Mouse (Mus musculus): ENCODE data around the gene Pkp3. TPM values are rescaled to one million over a fixed set of nuclear protein-coding genes. Genes with fewer than 3 reads are reported as not detected.

Gene Pkp3
- polyA plus RNA-seq, 1 experiment from 2014 or later = 16.2 TPM

DNA sequence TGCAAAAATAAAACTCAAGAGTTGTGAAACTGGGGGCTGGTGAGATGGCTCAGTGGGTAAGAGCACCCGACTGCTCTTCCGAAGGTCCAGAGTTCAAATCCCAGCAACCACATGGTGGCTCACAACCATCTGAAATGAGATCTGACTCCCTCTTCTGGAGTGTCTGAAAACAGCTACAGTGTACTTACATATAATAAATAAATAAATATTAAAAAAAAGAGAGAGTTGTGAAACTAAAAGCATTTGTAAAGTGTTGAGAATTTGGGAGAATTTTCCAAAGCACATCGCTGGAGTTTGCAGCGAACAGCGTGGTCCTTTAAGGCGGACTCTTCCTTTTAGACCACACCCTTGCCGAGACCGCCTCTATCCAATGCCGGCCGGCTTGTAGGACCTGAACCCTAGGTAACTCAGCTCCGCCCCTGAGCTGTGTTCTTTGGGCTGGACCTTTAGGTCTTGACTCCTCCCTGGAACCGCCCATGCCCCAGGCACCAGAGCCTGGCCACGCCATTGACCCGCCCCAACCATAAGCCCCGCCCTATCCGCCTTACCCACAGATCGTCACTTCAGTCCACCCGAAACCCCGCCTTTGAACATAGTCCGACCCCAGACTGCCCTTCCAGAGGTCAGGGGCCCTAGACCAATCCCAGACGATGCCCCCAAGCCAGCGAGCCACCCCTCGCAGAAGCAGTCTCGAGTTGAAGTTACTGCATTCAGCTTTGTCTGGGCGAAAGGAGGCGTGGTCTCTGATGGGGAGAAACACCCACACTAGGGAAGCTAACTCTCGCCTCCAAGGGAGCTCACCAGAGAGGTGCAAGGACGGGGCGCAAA is 44.9 kb downstream of the Pkp3 start:
- Histone ChIP-seq H3K4me2 (replicated peaks) (peak overlapping the region; percentile 53), H3K36me3 (no peaks in the 10 kb centered on the region), H3K4me1 (0 out of 2 replicates have a peak, but pooled peaks cover 3% of the 10 kb centered on the region), H3K27me3 (peaks cover 5% of the 10 kb centered on the region; the same call in 1 of the 2 replicates), H3K4me3 (peak overlapping the region; percentile 53), H3K9ac (peak overlapping the region; percentile 41), H3K9me3 (no peaks in the 10 kb centered on the region), H3K27ac (peak overlapping the region; percentile 73)
- peak; percentile 97 for ATAC-seq (ENCODE audit: insufficient number of reproducible peaks, insufficient read depth, low FRiP score, low TSS enrichment)
- WGBS = 2% methylated on average over 29 of the region's 29 CpGs

GRCm38 (mm10) chr7:141123517-141123856 is 45.5 kb downstream of the Pkp3 start:
- Histone ChIP-seq H3K4me3 (peak overlapping the region; percentile 53), H3K27me3 (no peaks in the 10 kb centered on the region), H3K4me1 (0 out of 2 replicates have a peak, but pooled peaks cover 3% of the 10 kb centered on the region), H3K9ac (peak overlapping the region; percentile 41), H3K27ac (peak overlapping the region; percentile 73), H3K4me2 (replicated peaks) (peak overlapping the region; percentile 53), H3K9me3 (no peaks in the 10 kb centered on the region), H3K36me3 (no peaks in the 10 kb centered on the region)
- 2% methylated on average over 15 of the region's 15 CpGs for WGBS
- peak; percentile 30; the same call in 1 of the 2 replicates for ATAC-seq (ENCODE audit: insufficient number of reproducible peaks, insufficient read depth, low FRiP score, low TSS enrichment)

GRCm38 (mm10) chr7:141131024-141131820 is 53.2 kb downstream of the Pkp3 start:
- H3K27ac ChIP-seq = peak overlapping the region; percentile 72
- peaks cover 7% of the 10 kb centered on the region for H3K36me3 ChIP-seq
- peak overlapping the region; percentile 92 for H3K9ac ChIP-seq
- no peaks in the 10 kb centered on the region for H3K9me3 ChIP-seq
- H3K4me3 ChIP-seq = peak overlapping the region; percentile 91
- peak overlapping the region; percentile 81 for H3K4me2 ChIP-seq (replicated peaks)
- peaks cover 14% of the 10 kb centered on the region for H3K4me1 ChIP-seq
- H3K27me3 ChIP-seq = no peaks in the 10 kb centered on the region
- WGBS = under 1% methylated on average over 59 of the region's 59 CpGs
- ATAC-seq (ENCODE audit: insufficient number of reproducible peaks, insufficient read depth, low FRiP score, low TSS enrichment) = peak; percentile 97

DNA sequence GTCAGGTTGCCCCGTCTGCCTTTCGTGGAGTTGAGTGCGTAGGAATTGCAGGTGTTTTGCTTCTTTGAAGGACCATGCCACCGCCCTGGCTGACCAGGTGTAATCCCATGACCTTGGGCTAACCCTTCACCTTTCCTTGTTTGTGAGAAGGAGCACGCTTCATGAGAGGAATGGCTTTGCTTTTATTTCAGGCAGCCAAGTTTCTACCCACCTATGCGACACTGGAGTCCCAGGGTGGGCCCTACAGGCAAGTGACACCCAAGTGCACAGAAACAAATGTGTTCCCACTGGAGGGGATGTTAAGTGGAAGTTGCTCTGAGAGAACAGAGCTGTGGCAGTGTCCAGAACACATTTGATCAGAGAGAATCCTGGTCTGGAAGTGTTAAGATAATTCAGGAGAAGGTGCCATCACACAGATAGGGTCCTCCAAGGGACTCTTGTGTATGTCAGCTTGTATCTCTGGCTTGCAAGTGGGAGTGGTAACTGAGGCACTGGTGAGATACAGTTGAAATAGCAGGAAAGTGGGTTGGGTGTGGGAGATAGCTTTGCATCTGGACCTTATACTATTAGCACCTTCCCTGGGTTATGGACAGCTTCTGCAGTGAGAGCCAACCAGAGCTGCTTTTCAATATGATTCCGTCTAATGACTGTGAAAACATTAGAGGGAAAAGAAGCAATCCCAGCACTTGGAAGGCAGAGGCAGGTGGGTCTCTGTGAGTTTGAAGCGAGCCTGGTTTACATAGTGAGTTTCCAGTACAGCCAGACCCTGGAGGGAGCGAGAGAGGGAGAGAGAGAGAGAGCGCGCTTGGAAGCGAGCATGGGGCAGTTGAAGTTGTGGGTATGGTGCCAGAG is 54.1 kb downstream of the Pkp3 start:
- Histone ChIP-seq H3K27ac (0 out of 2 replicates have a peak overlapping the region, but pooled peaks have one; percentile 72), H3K4me1 (peaks cover 14% of the 10 kb centered on the region), H3K36me3 (peaks cover 16% of the 10 kb centered on the region), H3K9me3 (no peaks in the 10 kb centered on the region), H3K27me3 (no peaks in the 10 kb centered on the region), H3K9ac (peak overlapping the region; percentile 92), H3K4me2 (replicated peaks) (peak overlapping the region; percentile 81), H3K4me3 (peak overlapping the region; percentile 91)
- WGBS = 56% methylated on average over 12 of the region's 12 CpGs
- no peak for ATAC-seq (ENCODE audit: insufficient number of reproducible peaks, insufficient read depth, low FRiP score, low TSS enrichment)

Other genes starting within 250 kb of the Pkp3 start
- gene Urah, start 243.2 kb upstream of the Pkp3 start, polyA plus RNA-seq (2016; fragmentation: Nextera tagmentation; extraction: Ambion mirVana) = 2.1 and 2.6 TPM in 2 replicates
- not detected in 2 replicates for gene Scgb1c1, start 232.7 kb upstream of the Pkp3 start, polyA plus RNA-seq (2016; fragmentation: Nextera tagmentation; extraction: Ambion mirVana)
- gene Odf3, start 230.4 kb upstream of the Pkp3 start, polyA plus RNA-seq (2016; fragmentation: Nextera tagmentation; extraction: Ambion mirVana) = not detected in 2 replicates
- gene Gm45785, start 221.9 kb upstream of the Pkp3 start, polyA plus RNA-seq (2016; fragmentation: Nextera tagmentation; extraction: Ambion mirVana) = not detected in 2 replicates
- 69.2 and 76.6 TPM in 2 replicates for gene Ric8a, start 221.3 kb upstream of the Pkp3 start, polyA plus RNA-seq (2016; fragmentation: Nextera tagmentation; extraction: Ambion mirVana)
- gene Bet1l, start 220.6 kb upstream of the Pkp3 start, polyA plus RNA-seq (2016; fragmentation: Nextera tagmentation; extraction: Ambion mirVana) = 36.0 and 44.3 TPM in 2 replicates
- gene Psmd13, start 196.2 kb upstream of the Pkp3 start, polyA plus RNA-seq (2016; fragmentation: Nextera tagmentation; extraction: Ambion mirVana) = 274 and 291 TPM in 2 replicates
- gene Sirt3, start 195.9 kb upstream of the Pkp3 start, polyA plus RNA-seq (2016; fragmentation: Nextera tagmentation; extraction: Ambion mirVana) = 25.3 and 26.1 TPM in 2 replicates
- 2.4 TPM in 2 replicates for gene Cox8b, start 177.8 kb upstream of the Pkp3 start, polyA plus RNA-seq (2016; fragmentation: Nextera tagmentation; extraction: Ambion mirVana)
- gene Nlrp6, start 157.3 kb upstream of the Pkp3 start, polyA plus RNA-seq (2016; fragmentation: Nextera tagmentation; extraction: Ambion mirVana) = 0.13 and 0.23 TPM in 2 replicates
- gene Pgghg, start 136.8 kb upstream of the Pkp3 start, polyA plus RNA-seq (2016; fragmentation: Nextera tagmentation; extraction: Ambion mirVana) = 23.0 and 24.4 TPM in 2 replicates
- 4.2 and 4.5 TPM in 2 replicates for gene Ifitm5, start 127.9 kb upstream of the Pkp3 start, polyA plus RNA-seq (2016; fragmentation: Nextera tagmentation; extraction: Ambion mirVana)
- gene Gm45717, start 122.3 kb upstream of the Pkp3 start, polyA plus RNA-seq (2016; fragmentation: Nextera tagmentation; extraction: Ambion mirVana) = 0.65 TPM in 1 of 2 replicates, not detected in the other
- 864 and 899 TPM in 2 replicates for gene Ifitm2, start 122.2 kb upstream of the Pkp3 start, polyA plus RNA-seq (2016; fragmentation: Nextera tagmentation; extraction: Ambion mirVana)
- gene Ifitm1, start 111.0 kb upstream of the Pkp3 start, polyA plus RNA-seq (2016; fragmentation: Nextera tagmentation; extraction: Ambion mirVana) = 35.5 and 37.6 TPM in 2 replicates
- 48.0 and 52.4 TPM in 2 replicates for gene Ifitm3, start 67.4 kb upstream of the Pkp3 start, polyA plus RNA-seq (2016; fragmentation: Nextera tagmentation; extraction: Ambion mirVana)
- 0.43 TPM in 1 of 2 replicates, not detected in the other for gene Ifitm6, start 60.3 kb upstream of the Pkp3 start, polyA plus RNA-seq (2016; fragmentation: Nextera tagmentation; extraction: Ambion mirVana)
- gene Gm17387, start 49.1 kb upstream of the Pkp3 start, polyA plus RNA-seq (2016; fragmentation: Nextera tagmentation; extraction: Ambion mirVana) = not detected in 2 replicates
- gene B4galnt4, start 17.1 kb upstream of the Pkp3 start, polyA plus RNA-seq (2016; fragmentation: Nextera tagmentation; extraction: Ambion mirVana) = 35.2 and 39.2 TPM in 2 replicates
- 1.9 and 3.0 TPM in 2 replicates for gene Sigirr, start 22.4 kb downstream of the Pkp3 start, polyA plus RNA-seq (2016; fragmentation: Nextera tagmentation; extraction: Ambion mirVana)
- 2.2 and 2.5 TPM in 2 replicates for gene Ano9, start 39.6 kb downstream of the Pkp3 start, polyA plus RNA-seq (2016; fragmentation: Nextera tagmentation; extraction: Ambion mirVana)
- gene Ptdss2, start 44.2 kb downstream of the Pkp3 start, polyA plus RNA-seq (2016; fragmentation: Nextera tagmentation; extraction: Ambion mirVana) = 82.2 and 84.7 TPM in 2 replicates
- gene Rnh1, start 94.6 kb downstream of the Pkp3 start, polyA plus RNA-seq (2016; fragmentation: Nextera tagmentation; extraction: Ambion mirVana) = 87.9 and 88.1 TPM in 2 replicates
- 91.0 and 111 TPM in 2 replicates for gene Hras, start 115.8 kb downstream of the Pkp3 start, polyA plus RNA-seq (2016; fragmentation: Nextera tagmentation; extraction: Ambion mirVana)
- gene Lrrc56, start 115.9 kb downstream of the Pkp3 start, polyA plus RNA-seq (2016; fragmentation: Nextera tagmentation; extraction: Ambion mirVana) = 12.1 and 13.4 TPM in 2 replicates
- 3.9 TPM in 2 replicates for gene Lmntd2, start 135.9 kb downstream of the Pkp3 start, polyA plus RNA-seq (2016; fragmentation: Nextera tagmentation; extraction: Ambion mirVana)
- 38.6 and 42.3 TPM in 2 replicates for gene Rassf7, start 137.6 kb downstream of the Pkp3 start, polyA plus RNA-seq (2016; fragmentation: Nextera tagmentation; extraction: Ambion mirVana)
- 87.1 and 99.9 TPM in 2 replicates for gene Phrf1, start 150.6 kb downstream of the Pkp3 start, polyA plus RNA-seq (2016; fragmentation: Nextera tagmentation; extraction: Ambion mirVana)
- gene Irf7, start 188.3 kb downstream of the Pkp3 start, polyA plus RNA-seq (2016; fragmentation: Nextera tagmentation; extraction: Ambion mirVana) = 0.99 and 1.1 TPM in 2 replicates
- gene Cdhr5, start 198.6 kb downstream of the Pkp3 start, polyA plus RNA-seq (2016; fragmentation: Nextera tagmentation; extraction: Ambion mirVana) = not detected in 2 replicates
- 4.0 and 5.0 TPM in 2 replicates for gene Sct, start 200.9 kb downstream of the Pkp3 start, polyA plus RNA-seq (2016; fragmentation: Nextera tagmentation; extraction: Ambion mirVana)
- 1.7 and 2.3 TPM in 2 replicates for gene Drd4, start 213.8 kb downstream of the Pkp3 start, polyA plus RNA-seq (2016; fragmentation: Nextera tagmentation; extraction: Ambion mirVana)
- gene Deaf1, start 249.5 kb downstream of the Pkp3 start, polyA plus RNA-seq (2016; fragmentation: Nextera tagmentation; extraction: Ambion mirVana) = 75.4 and 83.4 TPM in 2 replicates
- 54.3 and 56.7 TPM in 2 replicates for gene Tmem80, start 249.5 kb downstream of the Pkp3 start, polyA plus RNA-seq (2016; fragmentation: Nextera tagmentation; extraction: Ambion mirVana)

Data from embryonic facial prominence, embryonic 12.5 days (tissue).